Mouse (Mus musculus) erythroid progenitor cell, adult 5-6 weeks (primary cell): ENCODE results near the gene Ralgapa2. TPM values are rescaled to one million over a fixed set of nuclear protein-coding genes. Genes with fewer than 3 reads are reported as not detected.

Source experiments
- ATAC-seq: replicated peaks from 2 replicates; pipeline ENCODE4 v1.8.0; 2016; ENCODE audit warnings: moderate number of reproducible peaks, mild to moderate bottlenecking, moderate TSS enrichment, inconsistent platforms; ENCODE audit not compliant: poor library complexity, low FRiP score, severe bottlenecking
- total RNA-seq, 2 experiments: library from RNA; stranded (forward) in 1 of 2; stranded (reverse) in 1 of 2; fragments of 150-400 nt in 1 of 2; fragments of 186-747, 209-891 nt in 1 of 2; gene quantifications; 2 replicates each; pipeline versions ENCODE4 v1.2.3 to v1.2.4; 2015 to 2017; ENCODE audit warnings: low replicate concordance in 2 of 2

Ralgapa2 gene
- total RNA-seq, 2 experiments from 2014 or later: 23.8 to 33.1 TPM

- no peak for ATAC-seq
These were observed 232.5 kb downstream of the Ralgapa2 start for GRCm38 (mm10) chr2:146279430-146280220.

- ATAC-seq: no peak
These were observed 233.8 kb downstream of the Ralgapa2 start for GRCm38 (mm10) chr2:146278381-146278780.

- no peak for ATAC-seq
These were observed 245.6 kb downstream of the Ralgapa2 start for GRCm38 (mm10) chr2:146266539-146266938.

GRCm38 (mm10) chr2:146265045-146265444 is 247.1 kb downstream of the Ralgapa2 start:
- ATAC-seq: no peak

GRCm38 (mm10) chr2:146262966-146263365 is 249.2 kb downstream of the Ralgapa2 start:
- no peak for ATAC-seq

GRCm38 (mm10) chr2:146262215-146262614 is 249.9 kb downstream of the Ralgapa2 start:
- ATAC-seq: no peak

GRCm38 (mm10) chr2:146261146-146261545 is 251.0 kb downstream of the Ralgapa2 start:
- ATAC-seq: no peak

- ATAC-seq: no peak
These were observed 252.2 kb downstream of the Ralgapa2 start for GRCm38 (mm10) chr2:146259787-146260560.

GRCm38 (mm10) chr2:146258736-146259469 is 253.2 kb downstream of the Ralgapa2 start:
- no peak for ATAC-seq

- no peak for ATAC-seq
These were observed 254.5 kb downstream of the Ralgapa2 start for GRCm38 (mm10) chr2:146257609-146258008.

- ATAC-seq: no peak
These were observed 255.1 kb downstream of the Ralgapa2 start for GRCm38 (mm10) chr2:146257037-146257436.

GRCm38 (mm10) chr2:146256321-146256875 is 255.7 kb downstream of the Ralgapa2 start:
- no peak for ATAC-seq

GRCm38 (mm10) chr2:146255636-146256035 is 256.5 kb downstream of the Ralgapa2 start:
- ATAC-seq: no peak

- no peak for ATAC-seq
These were observed 257.8 kb downstream of the Ralgapa2 start for GRCm38 (mm10) chr2:146254387-146254786.

GRCm38 (mm10) chr2:146250236-146250904 is 261.8 kb downstream of the Ralgapa2 start:
- no peak for ATAC-seq

GRCm38 (mm10) chr2:146249033-146249432 is 263.1 kb downstream of the Ralgapa2 start:
- ATAC-seq: no peak

- no peak for ATAC-seq
These were observed 264.6 kb downstream of the Ralgapa2 start for GRCm38 (mm10) chr2:146247576-146247975.

GRCm38 (mm10) chr2:146246409-146247075 is 265.6 kb downstream of the Ralgapa2 start:
- ATAC-seq: no peak

GRCm38 (mm10) chr2:146245401-146245800 is 266.7 kb downstream of the Ralgapa2 start:
- no peak for ATAC-seq
